Mouse (Mus musculus): ENCODE results near the gene Olfr628. TPM values are rescaled to one million over a fixed set of nuclear protein-coding genes. Genes with fewer than 3 reads are reported as not detected.
A peak's percentile ranks its signal among the peaks of the same experiment; 100 is the strongest.
"Not testable (repeated sequence)": the region's sequence is repeated elsewhere in the genome, so short reads cannot be mapped to it uniquely, and the experiment has no call there.

Olfr628 gene
- polyA plus RNA-seq, 1 experiment, result not detected

- no peak for TF ChIP-seq POLR2A (IDR thresholded peaks at IDR 0.05; ENCODE audit: low read depth, low read length)
- TF ChIP-seq CTCF (IDR thresholded peaks at IDR 0.05; ENCODE audit: extremely low read depth, insufficient read depth, insufficient read length, insufficient replicate concordance), result no peak
- Histone ChIP-seq H3K27me3 (ENCODE audit: control insufficient read depth, insufficient read depth, low read length) (no peaks in the 10 kb centered on the region), H3K36me3 (ENCODE audit: control insufficient read depth, insufficient read depth, low read length) (no peaks in the 10 kb centered on the region), H3K4me1 (ENCODE audit: control insufficient read depth, insufficient read depth, insufficient read length) (no peaks in the 10 kb centered on the region), H3K27ac (ENCODE audit: insufficient read depth, low read length) (no peak within 1 kb of the TSS), H3K4me3 (ENCODE audit: extremely low read depth, insufficient read depth, insufficient read length) (no peak within 1 kb of the TSS)
- DNase-seq (ENCODE audit: low read depth in 1 of 2, low spot score in 2 of 2), result no peak
- WGBS, result 66% methylated on average over 2 of the region's 2 CpGs
Observed at GRCm38 (mm10) chr7:103757233-103757632, 27.1 kb downstream of the Olfr628 start, which contains the start of gene Olfr630. Gene Olfr630, minus strand, starts transcription at chr7:103757333.

GRCm38 (mm10) chr7:103762212-103762611 is 32.0 kb downstream of the Olfr628 start:
- not testable (repeated sequence) for H3K4me3 ChIP-seq (ENCODE audit: extremely low read depth, insufficient read depth, insufficient read length); H3K27me3 ChIP-seq (ENCODE audit: control insufficient read depth, insufficient read depth, low read length); H3K36me3 ChIP-seq (ENCODE audit: control insufficient read depth, insufficient read depth, low read length); H3K4me1 ChIP-seq (ENCODE audit: control insufficient read depth, insufficient read depth, insufficient read length); H3K27ac ChIP-seq (ENCODE audit: insufficient read depth, low read length)
- peak in 1 of 2 experiments; percentile 1 for DNase-seq (ENCODE audit: low read depth in 1 of 2, low spot score in 2 of 2)
- WGBS, result 11% methylated on average over 6 of the region's 6 CpGs

DNA sequence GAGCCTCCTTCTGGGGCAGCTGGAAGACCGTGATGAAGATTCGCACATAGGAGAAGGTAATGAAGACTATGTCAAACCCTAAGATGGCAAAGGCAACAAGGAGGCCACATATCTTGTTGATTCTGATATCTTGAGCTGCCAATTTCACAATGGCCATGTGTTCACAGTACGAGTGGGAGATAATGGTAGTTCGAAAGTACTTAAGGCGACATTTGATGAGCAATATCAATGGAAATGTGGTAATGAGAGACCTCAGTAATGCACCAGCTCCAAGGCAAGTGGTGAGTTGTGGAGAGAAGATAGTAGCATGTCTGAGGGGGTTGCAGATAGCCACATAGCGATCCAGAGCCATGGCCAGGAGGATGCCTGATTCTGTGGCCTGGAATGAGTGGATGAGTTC is 37.5 kb downstream of the Olfr628 start:
- H3K4me3 ChIP-seq (ENCODE audit: extremely low read depth, insufficient read depth, insufficient read length); DNase-seq (ENCODE audit: low read depth in 1 of 2, low spot score in 2 of 2): not testable (repeated sequence)
- WGBS, result 90% methylated on average over 6 of the region's 6 CpGs

DNA sequence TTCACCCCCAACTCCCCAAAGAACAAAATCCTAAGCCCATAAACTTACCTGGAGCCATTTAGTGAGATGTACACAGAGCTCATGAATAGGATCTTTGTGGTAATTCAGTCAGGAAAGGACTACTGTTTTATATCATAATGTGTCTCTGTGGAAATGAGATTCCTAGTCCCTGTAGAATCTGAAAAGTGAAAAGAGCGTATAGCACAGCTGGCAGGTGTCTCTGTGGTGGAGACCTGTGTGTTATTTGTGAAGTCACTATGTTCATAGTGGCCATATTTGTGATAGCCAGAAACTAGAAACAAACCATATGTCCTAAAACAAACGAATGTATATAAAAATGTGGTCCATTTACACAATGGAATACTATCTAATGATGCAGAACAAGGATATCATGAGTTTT is 41.3 kb downstream of the Olfr628 start, which contains the start of gene Olfr69:
Gene Olfr69 (minus strand): TSS at position 101 of the 400 bp plus-strand sequence.
- TF ChIP-seq CTCF (IDR thresholded peaks at IDR 0.05; ENCODE audit: extremely low read depth, insufficient read depth, insufficient read length, insufficient replicate concordance) (no peak), POLR2A (IDR thresholded peaks at IDR 0.05; ENCODE audit: low read depth, low read length) (no peak)
- DNase-seq (ENCODE audit: low read depth in 1 of 2, low spot score in 2 of 2), result no peak

More for the DNA sequence above, 37.5 kb downstream of the Olfr628 start:
- not testable (repeated sequence) for H3K36me3 ChIP-seq (ENCODE audit: control insufficient read depth, insufficient read depth, low read length); H3K27ac ChIP-seq (ENCODE audit: insufficient read depth, low read length); H3K27me3 ChIP-seq (ENCODE audit: control insufficient read depth, insufficient read depth, low read length); H3K4me1 ChIP-seq (ENCODE audit: control insufficient read depth, insufficient read depth, insufficient read length)

DNA sequence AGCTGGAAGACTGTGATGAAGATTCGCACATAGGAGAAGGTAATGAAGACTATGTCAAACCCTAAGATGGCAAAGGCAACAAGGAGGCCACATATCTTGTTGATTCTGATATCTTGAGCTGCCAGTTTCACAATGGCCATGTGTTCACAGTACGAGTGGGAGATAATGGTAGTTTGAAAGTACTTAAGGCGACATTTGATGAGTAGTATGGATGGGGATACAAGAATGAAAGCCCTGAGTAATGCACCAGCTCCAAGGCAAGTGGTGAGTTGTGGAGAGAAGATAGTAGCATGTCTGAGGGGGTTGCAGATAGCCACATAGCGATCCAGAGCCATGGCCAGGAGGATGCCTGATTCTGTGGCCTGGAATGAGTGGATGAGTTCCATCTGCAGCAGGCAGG is 47.5 kb downstream of the Olfr628 start:
- not testable (repeated sequence) for DNase-seq (ENCODE audit: low read depth in 1 of 2, low spot score in 2 of 2); H3K4me1 ChIP-seq (ENCODE audit: control insufficient read depth, insufficient read depth, insufficient read length); H3K27ac ChIP-seq (ENCODE audit: insufficient read depth, low read length); H3K4me3 ChIP-seq (ENCODE audit: extremely low read depth, insufficient read depth, insufficient read length); H3K27me3 ChIP-seq (ENCODE audit: control insufficient read depth, insufficient read depth, low read length); H3K36me3 ChIP-seq (ENCODE audit: control insufficient read depth, insufficient read depth, low read length)
- WGBS, result 87% methylated on average over 4 of the region's 4 CpGs

More for the DNA sequence above, 41.3 kb downstream of the Olfr628 start, which contains the start of gene Olfr69:
- Histone ChIP-seq H3K27ac (ENCODE audit: insufficient read depth, low read length) (no peak within 1 kb of the TSS), H3K4me1 (ENCODE audit: control insufficient read depth, insufficient read depth, insufficient read length) (no peaks in the 10 kb centered on the region), H3K36me3 (ENCODE audit: control insufficient read depth, insufficient read depth, low read length) (no peaks in the 10 kb centered on the region), H3K4me3 (ENCODE audit: extremely low read depth, insufficient read depth, insufficient read length) (no peak within 1 kb of the TSS), H3K27me3 (ENCODE audit: control insufficient read depth, insufficient read depth, low read length) (no peaks in the 10 kb centered on the region)
- 79% methylated on average over 2 of the region's 2 CpGs for WGBS

DNA sequence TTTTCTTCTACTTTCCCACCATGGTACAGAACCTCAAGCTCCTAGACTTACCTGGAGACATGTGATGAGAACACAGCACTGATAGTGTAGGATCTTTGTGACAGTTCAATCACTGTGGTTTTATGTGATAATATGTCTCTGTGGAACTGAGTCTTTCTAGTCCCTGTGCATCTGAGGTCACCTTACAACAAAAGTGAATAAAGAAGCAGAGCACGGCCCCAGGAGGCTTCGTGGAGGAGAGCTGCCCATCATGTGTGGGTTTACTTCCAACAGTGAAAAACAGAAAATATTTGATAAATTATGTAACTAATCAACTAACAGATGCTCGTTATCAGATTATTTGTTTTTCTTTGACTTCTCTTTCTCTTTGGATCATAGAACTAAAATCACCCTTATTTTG is 49.4 kb downstream of the Olfr628 start, which contains the start of gene Olfr68:
Gene Olfr68 (minus strand): TSS at position 101 of the 400 bp plus-strand sequence.
- H3K4me3 ChIP-seq (ENCODE audit: extremely low read depth, insufficient read depth, insufficient read length), result no peak within 1 kb of the TSS
- H3K4me1 ChIP-seq (ENCODE audit: control insufficient read depth, insufficient read depth, insufficient read length), result no peaks in the 10 kb centered on the region
- DNase-seq (ENCODE audit: low read depth in 1 of 2, low spot score in 2 of 2), result no peak
- H3K36me3 ChIP-seq (ENCODE audit: control insufficient read depth, insufficient read depth, low read length), result no peaks in the 10 kb centered on the region
- H3K27ac ChIP-seq (ENCODE audit: insufficient read depth, low read length), result no peak within 1 kb of the TSS
- no peaks in the 10 kb centered on the region for H3K27me3 ChIP-seq (ENCODE audit: control insufficient read depth, insufficient read depth, low read length)
- 85% methylated on average over 3 of the region's 3 CpGs for WGBS
- TF ChIP-seq CTCF (IDR thresholded peaks at IDR 0.05; ENCODE audit: extremely low read depth, insufficient read depth, insufficient read length, insufficient replicate concordance) (no peak), POLR2A (IDR thresholded peaks at IDR 0.05; ENCODE audit: low read depth, low read length) (no peak)

Other genes starting within 250 kb of the Olfr628 start
- not detected in 2 replicates for gene Olfr609, start 232.3 kb upstream of the Olfr628 start, polyA plus RNA-seq (2012; rRNA removed)
- gene Olfr610, start 218.3 kb upstream of the Olfr628 start, polyA plus RNA-seq (2012; rRNA removed), result not detected in 2 replicates
- gene Olfr611, start 209.5 kb upstream of the Olfr628 start, polyA plus RNA-seq (2012; rRNA removed), result not detected in 2 replicates
- gene Olfr612, start 187.7 kb upstream of the Olfr628 start, polyA plus RNA-seq (2012; rRNA removed), result not detected in 2 replicates
- gene Olfr613, start 182.3 kb upstream of the Olfr628 start, polyA plus RNA-seq (2012; rRNA removed), result not detected in 2 replicates
- not detected in 2 replicates for gene Olfr615, start 174.3 kb upstream of the Olfr628 start, polyA plus RNA-seq (2012; rRNA removed)
- gene Olfr616, start 161.2 kb upstream of the Olfr628 start, polyA plus RNA-seq (2012; rRNA removed), result not detected in 2 replicates
- gene Olfr617, start 157.3 kb upstream of the Olfr628 start, polyA plus RNA-seq (2012; rRNA removed), result not detected in 2 replicates
- gene Olfr618, start 140.3 kb upstream of the Olfr628 start, polyA plus RNA-seq (2012; rRNA removed), result not detected in 2 replicates
- not detected in 2 replicates for gene Olfr619, start 129.8 kb upstream of the Olfr628 start, polyA plus RNA-seq (2012; rRNA removed)
- gene Olfr620, start 117.8 kb upstream of the Olfr628 start, polyA plus RNA-seq (2012; rRNA removed), result not detected in 2 replicates
- not detected in 2 replicates for gene Olfr622, start 87.7 kb upstream of the Olfr628 start, polyA plus RNA-seq (2012; rRNA removed)
- gene Olfr623, start 66.7 kb upstream of the Olfr628 start, polyA plus RNA-seq (2012; rRNA removed), result not detected in 2 replicates
- gene Olfr624, start 59.2 kb upstream of the Olfr628 start, polyA plus RNA-seq (2012; rRNA removed), result not detected in 2 replicates
- gene Olfr625-ps1, start 47.7 kb upstream of the Olfr628 start, polyA plus RNA-seq (2012; rRNA removed), result not detected in 2 replicates
- gene Olfr243, start 15.7 kb upstream of the Olfr628 start, polyA plus RNA-seq (2012; rRNA removed), result not detected in 2 replicates
- gene Olfr629, start 14.6 kb downstream of the Olfr628 start, polyA plus RNA-seq (2012; rRNA removed), result not detected in 2 replicates
- gene Olfr630, start 27.0 kb downstream of the Olfr628 start, polyA plus RNA-seq (2012; rRNA removed), result not detected in 2 replicates
- gene Olfr69, start 41.2 kb downstream of the Olfr628 start, polyA plus RNA-seq (2012; rRNA removed), result not detected in 2 replicates
- gene Olfr68, start 49.3 kb downstream of the Olfr628 start, polyA plus RNA-seq (2012; rRNA removed), result not detected in 2 replicates
- not detected in 2 replicates for gene Olfr67, start 61.4 kb downstream of the Olfr628 start, polyA plus RNA-seq (2012; rRNA removed)
- gene Hbb-bt, start 83.6 kb downstream of the Olfr628 start, polyA plus RNA-seq (2012; rRNA removed), result 8,577 and 15,977 TPM in 2 replicates
- 71,783 and 120,196 TPM in 2 replicates for gene Hbb-bs, start 97.7 kb downstream of the Olfr628 start, polyA plus RNA-seq (2012; rRNA removed)
- not detected in 2 replicates for gene Hbb-bh2, start 110.1 kb downstream of the Olfr628 start, polyA plus RNA-seq (2012; rRNA removed)
- 0.15 TPM in 1 of 2 replicates, not detected in the other for gene Hbb-bh1, start 112.8 kb downstream of the Olfr628 start, polyA plus RNA-seq (2012; rRNA removed)
- 0.14 TPM in 1 of 2 replicates, not detected in the other for gene Hbb-y, start 122.8 kb downstream of the Olfr628 start, polyA plus RNA-seq (2012; rRNA removed)
- not detected in 2 replicates for gene Olfr66, start 155.9 kb downstream of the Olfr628 start, polyA plus RNA-seq (2012; rRNA removed)
- gene Olfr64, start 164.1 kb downstream of the Olfr628 start, polyA plus RNA-seq (2012; rRNA removed), result not detected in 2 replicates
- not detected in 2 replicates for gene Olfr65, start 173.1 kb downstream of the Olfr628 start, polyA plus RNA-seq (2012; rRNA removed)
- not detected in 2 replicates for gene Olfr631, start 198.5 kb downstream of the Olfr628 start, polyA plus RNA-seq (2012; rRNA removed)
- gene Olfr632, start 204.0 kb downstream of the Olfr628 start, polyA plus RNA-seq (2012; rRNA removed), result not detected in 2 replicates
- not detected in 2 replicates for gene Olfr633, start 214.1 kb downstream of the Olfr628 start, polyA plus RNA-seq (2012; rRNA removed)
- not detected in 2 replicates for gene Olfr635, start 240.8 kb downstream of the Olfr628 start, polyA plus RNA-seq (2012; rRNA removed)

Data from spleen, adult 2 months (tissue).